Comparison of ENCODE assay signal across 27 mouse cellular contexts in genomic region chr8:12187366-12187765, GRCm38 (mm10).
"Had no signal": no experiment of that assay in that cellular context is flagged by ENCODE, and none has a peak within 500 bp of the region (broad histone marks: within the 10 kb centered on the region; RNA-seq: fewer than 3 reads in every experiment).

No protein-coding gene starts in this region.

- DNase-seq: cerebellum, adult 8-10 months; cerebellum, adult 9-10 months; cerebellum, adult 9-11 months; cerebellum, postnatal 14 days; cerebellum, postnatal 25 days; cerebellum, postnatal 36 days; embryo, embryonic 11 days; forebrain, postnatal 0 days; gastrocnemius, adult 2 months; gastrocnemius, postnatal 10 days; gastrocnemius, postnatal 14 days; gastrocnemius, postnatal 25 days; gastrocnemius, postnatal 36 days; heart, adult 11 months; heart, adult 18-20 months; heart, adult 2 months had no signal

- H3K9ac ChIP-seq: embryonic facial prominence, embryonic 12.5 days; embryonic facial prominence, embryonic 13.5 days; embryonic facial prominence, embryonic 15.5 days; forebrain, embryonic 12.5 days; forebrain, embryonic 13.5 days; forebrain, embryonic 15.5 days; forebrain, postnatal 0 days had no signal

- H3K4me1 ChIP-seq: embryonic facial prominence, embryonic 10.5 days; embryonic facial prominence, embryonic 12.5 days; embryonic facial prominence, embryonic 13.5 days; embryonic facial prominence, embryonic 15.5 days had no signal

- H3K27me3 ChIP-seq: embryonic facial prominence, embryonic 12.5 days; embryonic facial prominence, embryonic 13.5 days; forebrain, embryonic 15.5 days had no signal

- H3K4me3 ChIP-seq: embryonic facial prominence, embryonic 10.5 days; embryonic facial prominence, embryonic 12.5 days; embryonic facial prominence, embryonic 13.5 days; embryonic facial prominence, embryonic 15.5 days; erythroblast, embryonic 14.5 days; forebrain, embryonic 10.5 days; forebrain, embryonic 12.5 days; forebrain, embryonic 13.5 days; forebrain, embryonic 15.5 days; gastrocnemius, adult 2 months; heart, adult 2 months had no signal

- H3K9me3 ChIP-seq: embryonic facial prominence, embryonic 10.5 days; embryonic facial prominence, embryonic 12.5 days; embryonic facial prominence, embryonic 13.5 days; embryonic facial prominence, embryonic 15.5 days; forebrain, embryonic 10.5 days; forebrain, embryonic 15.5 days had no signal

- H3K27ac ChIP-seq: embryonic facial prominence, embryonic 10.5 days; embryonic facial prominence, embryonic 12.5 days; embryonic facial prominence, embryonic 13.5 days; embryonic facial prominence, embryonic 15.5 days; forebrain, embryonic 10.5 days; forebrain, embryonic 12.5 days; forebrain, embryonic 13.5 days; forebrain, embryonic 15.5 days; gastrocnemius, adult 2 months; heart, adult 2 months had no signal

- ATAC-seq: forebrain, embryonic 13.5 days; forebrain, embryonic 14.5 days; forebrain, embryonic 15.5 days; forebrain, embryonic 16.5 days; forebrain, postnatal 0 days had no signal

- H3K36me3 ChIP-seq: embryonic facial prominence, embryonic 10.5 days; embryonic facial prominence, embryonic 12.5 days; embryonic facial prominence, embryonic 13.5 days; embryonic facial prominence, embryonic 15.5 days; forebrain, embryonic 10.5 days; forebrain, embryonic 12.5 days; forebrain, embryonic 15.5 days had no signal
